Mouse (Mus musculus): Measurements from ENCODE around the gene Cks1b.

DNA sequence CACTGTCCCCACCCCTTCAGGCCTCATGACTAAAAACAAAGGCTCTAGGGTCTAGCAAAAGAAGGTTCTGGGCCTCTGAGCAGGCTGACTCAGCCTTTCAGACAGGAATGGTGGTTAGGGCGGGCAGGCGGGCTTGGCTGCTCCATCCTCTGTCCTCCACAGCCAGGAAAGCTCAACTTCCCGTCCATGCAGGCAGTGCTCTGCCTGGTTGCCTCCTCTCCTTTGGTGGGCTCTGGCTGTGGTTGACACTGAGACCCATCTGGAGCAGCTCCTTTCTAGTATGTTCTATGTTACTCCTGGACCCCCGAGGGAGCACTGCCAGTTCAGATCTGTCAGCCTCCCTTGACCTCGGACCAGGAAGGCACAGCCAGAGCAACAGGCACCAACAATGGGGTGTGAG lies 15.5 kb downstream of the Cks1b start, which contains the start of gene Lenep:
- no peak for TF ChIP-seq CTCF (IDR thresholded peaks at IDR 0.05; ENCODE audit: insufficient read depth, low read depth, low read length)
- no peak for TF ChIP-seq POLR2A (IDR thresholded peaks at IDR 0.05; ENCODE audit: insufficient read depth, low read depth, low read length)
